Mouse (Mus musculus): Measurements from ENCODE around the gene Cfap97d1.

DNA sequence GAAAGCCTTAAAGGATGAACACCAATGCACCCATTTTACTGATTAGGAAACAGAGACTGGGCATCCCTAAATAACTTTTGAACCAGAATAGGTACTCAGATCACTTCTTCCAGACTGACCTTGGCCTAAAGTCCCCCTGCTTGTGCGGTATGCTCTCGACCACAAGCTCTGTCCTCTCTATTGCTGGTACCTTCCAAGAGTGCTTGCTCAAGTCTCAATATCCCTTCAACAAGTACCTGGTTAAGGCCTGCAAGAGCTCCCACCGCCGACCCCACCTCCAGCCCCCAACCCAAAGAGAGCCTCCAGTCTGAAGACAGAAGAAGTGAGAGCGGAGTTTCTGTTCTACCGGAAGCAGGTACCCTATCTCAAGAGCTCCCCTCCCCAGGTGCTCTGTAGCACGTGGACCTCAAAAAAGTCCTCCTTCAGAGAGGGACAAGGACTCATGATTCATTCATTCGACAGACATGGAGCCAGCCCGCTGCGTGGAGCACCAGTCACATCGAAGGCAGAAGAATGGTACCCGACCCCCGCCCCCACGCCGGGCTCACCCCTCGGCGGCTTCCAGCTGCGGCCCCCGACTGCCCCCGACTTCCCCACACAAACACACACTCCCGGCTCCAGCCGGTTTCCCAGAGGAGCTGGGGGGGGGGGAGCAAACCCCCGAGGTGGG is 42.0 kb downstream of the Cfap97d1 start:
- TF ChIP-seq CTCF (IDR thresholded peaks at IDR 0.05; ENCODE audit: low read depth) (no peak), EP300 (IDR thresholded peaks at IDR 0.05; ENCODE audit: low read depth) (no peak)

Measured in liver, postnatal 0 days (tissue).